Mouse (Mus musculus) E14TG2a.4 (cell line): ENCODE data around the gene Ric8b.
A peak's percentile ranks its signal among the peaks of the same experiment; 100 is the strongest.

Experiments
- H3K27me3 ChIP-seq: 2 replicates; pipeline ENCODE4 v1.6.1; 2014; ENCODE audit warnings: low read length, control low read depth; ENCODE audit not compliant: insufficient read depth
- H3K36me3 ChIP-seq: 2 replicates; pipeline ENCODE4 v1.6.1; 2014; ENCODE audit warnings: low read length, control low read depth; ENCODE audit not compliant: insufficient read depth
- H3K4me1 ChIP-seq: replicated peaks from 2 replicates; pipeline ENCODE4 v1.6.1; 2014; ENCODE audit warnings: low read depth, low read length, control low read depth
- H3K4me3 ChIP-seq: replicated peaks from 2 replicates; pipeline ENCODE4 v1.5.1; 2014; ENCODE audit warnings: mild to moderate bottlenecking, low read length
- H3K9me3 ChIP-seq: 2 replicates; pipeline ENCODE4 v1.6.1; 2014; ENCODE audit warnings: low read length, control low read depth
- CTCF ChIP-seq: conservative IDR thresholded peaks from 2 replicates; pipeline ENCODE4 v1.5.1; 2014; ENCODE audit warnings: low read length
- NANOG ChIP-seq: IDR thresholded peaks from 2 replicates; pipeline ENCODE4 v1.6.1; 2014; ENCODE audit warnings: borderline replicate concordance, low read length, mixed read lengths
- POU5F1 ChIP-seq: IDR thresholded peaks from 2 replicates; pipeline ENCODE4 v1.6.1; 2014; ENCODE audit warnings: low read length, borderline replicate concordance

Ric8b gene

DNA sequence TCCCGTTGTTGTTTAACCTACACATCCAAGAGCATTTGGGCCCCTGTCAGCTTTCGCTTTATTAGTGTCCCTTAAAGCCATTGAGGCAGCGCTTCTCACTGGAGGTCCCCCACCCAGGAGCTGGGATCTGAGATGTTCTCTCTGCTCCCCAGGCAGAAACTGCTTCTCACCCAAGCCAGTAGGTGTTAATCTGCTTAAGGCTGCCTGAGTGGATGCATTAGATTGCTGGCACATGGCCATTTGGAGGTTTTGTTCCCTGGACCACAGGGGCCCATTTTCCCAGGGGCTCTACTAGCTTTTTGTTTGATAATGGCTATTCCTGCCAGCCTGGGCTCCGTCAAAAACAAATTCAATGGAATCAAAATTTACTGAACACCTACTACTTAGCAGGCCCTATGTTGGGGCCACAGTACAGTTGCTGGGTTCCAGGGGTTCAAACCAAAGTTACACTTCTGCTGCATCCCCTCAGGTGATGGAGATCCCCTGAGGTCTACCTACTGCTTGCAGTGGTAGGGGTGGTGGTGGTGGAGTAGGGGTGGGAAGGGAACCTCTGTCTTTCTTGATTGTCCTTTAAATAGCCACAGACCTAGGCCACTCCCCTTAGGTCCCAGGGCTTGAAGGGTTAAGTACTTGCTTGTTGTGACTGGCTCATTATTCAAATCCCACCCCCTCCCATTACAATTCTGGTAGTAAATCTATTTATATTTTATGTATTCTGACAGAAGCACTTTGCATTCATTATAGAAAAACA lies 28.1 kb upstream of the Ric8b start:
- Histone ChIP-seq H3K9me3 (no peaks in the 10 kb centered on the region), H3K27me3 (peaks cover 6% of the 10 kb centered on the region), H3K4me1 (peaks cover 22% of the 10 kb centered on the region), H3K4me3 (no peak overlapping the region), H3K36me3 (no peaks in the 10 kb centered on the region)
- no peak for TF ChIP-seq NANOG
- TF ChIP-seq POU5F1 = no peak
- TF ChIP-seq CTCF = no peak

DNA sequence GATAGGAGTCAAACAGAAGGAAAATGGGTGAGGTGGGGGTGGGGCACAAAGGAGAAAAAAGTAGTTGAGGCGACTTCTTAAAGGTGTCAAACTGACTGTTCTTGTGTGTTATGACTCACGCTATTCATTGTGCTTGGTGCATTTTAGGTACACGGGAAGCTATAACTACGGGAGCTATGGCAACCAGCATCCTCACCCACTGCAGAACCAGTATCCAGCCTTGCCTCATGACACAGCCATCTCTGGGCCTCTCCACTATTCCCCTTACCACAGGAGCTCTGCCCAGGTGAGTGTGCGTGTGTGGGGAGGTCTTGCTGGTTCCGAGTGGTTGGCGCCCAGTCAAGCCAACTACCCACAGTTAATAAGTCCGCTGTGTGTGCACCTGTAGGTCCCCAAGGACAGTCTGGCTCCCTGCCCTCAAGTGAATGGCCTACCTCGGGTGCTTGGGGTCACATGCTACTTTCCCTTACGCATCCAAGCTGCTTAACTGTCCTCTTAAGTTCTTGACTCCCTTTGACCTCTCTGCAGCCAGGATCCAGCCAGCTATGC lies 21.5 kb upstream of the Ric8b start:
- Histone ChIP-seq H3K4me3 (no peak overlapping the region), H3K9me3 (no peaks in the 10 kb centered on the region), H3K4me1 (peaks cover 36% of the 10 kb centered on the region), H3K36me3 (no peaks in the 10 kb centered on the region), H3K27me3 (peaks cover 24% of the 10 kb centered on the region)
- TF ChIP-seq CTCF = no peak
- TF ChIP-seq POU5F1 = no peak
- no peak for TF ChIP-seq NANOG

DNA sequence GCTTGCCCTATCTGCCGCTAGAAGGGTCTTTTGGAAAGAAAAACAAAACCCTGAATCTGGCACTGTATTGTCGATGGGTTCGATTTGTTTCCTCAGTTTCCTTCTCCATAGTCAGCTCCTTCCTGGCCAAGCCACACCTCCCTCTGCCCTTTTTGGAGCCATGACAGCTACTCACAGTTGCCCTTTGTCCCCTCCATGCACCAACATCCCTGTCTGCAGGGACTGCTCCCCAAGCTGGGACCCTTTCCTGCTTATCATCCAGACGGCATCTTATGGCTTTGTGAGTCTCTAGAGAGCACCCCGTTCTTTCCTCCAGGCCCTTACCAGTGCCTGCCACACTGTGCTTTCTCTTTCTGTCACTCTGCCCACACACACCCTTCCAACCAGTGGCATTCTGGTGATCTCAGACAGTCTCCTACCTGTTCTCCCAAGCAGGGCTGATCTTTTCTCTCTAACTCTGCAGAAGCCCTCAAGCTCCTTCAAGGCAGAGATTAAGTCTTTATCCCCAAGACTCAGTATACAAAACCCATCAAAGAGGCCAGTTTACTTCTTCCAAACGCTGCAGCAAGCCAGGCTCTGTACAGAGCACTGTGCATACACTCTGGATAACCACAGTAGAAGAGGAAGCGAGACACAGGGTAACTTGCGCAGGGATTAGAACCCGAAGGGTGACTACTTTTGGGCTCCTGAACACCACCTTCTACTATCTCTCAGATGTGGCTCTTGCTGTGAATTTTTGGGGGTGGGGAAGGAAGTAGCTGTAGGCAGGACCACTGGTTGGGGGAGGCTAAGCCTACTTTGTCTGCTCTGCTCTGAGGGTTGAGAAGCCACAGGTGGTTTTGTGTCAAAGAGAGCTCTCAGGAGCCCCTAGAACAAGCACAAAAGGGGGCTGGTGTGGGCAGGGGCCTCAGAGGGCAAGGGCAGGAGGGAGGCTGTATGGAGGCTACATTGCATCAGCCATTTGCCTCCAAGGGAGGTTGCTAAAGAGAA lies 20.2 kb upstream of the Ric8b start:
- Histone ChIP-seq H3K9me3 (no peaks in the 10 kb centered on the region), H3K4me3 (no peak overlapping the region), H3K4me1 (peaks cover 42% of the 10 kb centered on the region), H3K36me3 (no peaks in the 10 kb centered on the region), H3K27me3 (peaks cover 24% of the 10 kb centered on the region)
- TF ChIP-seq CTCF (no peak), NANOG (no peak), POU5F1 (no peak)

DNA sequence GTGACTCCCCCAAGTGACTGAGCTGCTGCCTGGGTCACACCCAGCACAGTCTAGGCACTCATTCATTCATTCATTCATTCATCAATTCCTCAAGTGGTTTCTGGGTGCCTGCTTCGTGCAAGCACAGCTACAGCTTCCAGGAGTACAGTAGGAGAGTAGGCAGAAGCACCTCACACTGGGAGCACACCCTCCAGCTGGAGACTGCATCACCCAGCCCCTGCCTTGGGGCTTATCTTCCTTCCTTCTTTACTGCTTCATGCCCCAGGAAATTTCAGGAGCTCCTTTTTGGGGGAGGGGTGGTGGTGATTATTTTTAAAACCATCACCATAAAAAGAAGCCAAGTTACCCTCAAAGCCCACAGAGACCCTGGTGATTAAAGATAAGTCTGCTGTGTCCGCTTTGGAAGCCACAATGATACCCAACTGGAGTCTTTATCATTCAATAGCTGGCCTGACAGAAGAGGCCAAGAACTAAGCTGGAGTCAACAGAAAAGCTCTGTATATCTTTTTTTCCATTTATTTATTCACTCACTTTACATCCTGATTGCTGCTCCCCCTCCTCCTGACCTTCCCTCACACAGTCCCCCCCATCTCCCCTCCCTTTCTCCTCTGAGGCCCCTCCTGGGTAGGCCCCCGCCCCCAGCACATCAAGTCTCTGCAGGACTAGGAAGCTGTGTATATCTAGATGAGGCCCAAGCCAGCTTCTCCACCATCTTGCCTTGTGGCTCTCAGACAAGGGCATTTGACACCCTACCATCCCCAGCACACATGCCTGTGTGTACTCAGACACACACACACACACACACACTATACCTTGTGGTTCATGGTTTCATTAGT lies 19.1 kb upstream of the Ric8b start:
- TF ChIP-seq NANOG (no peak), CTCF (no peak), POU5F1 (no peak)
- Histone ChIP-seq H3K4me1 (peaks cover 51% of the 10 kb centered on the region), H3K36me3 (no peaks in the 10 kb centered on the region), H3K9me3 (no peaks in the 10 kb centered on the region), H3K27me3 (peaks cover 24% of the 10 kb centered on the region), H3K4me3 (no peak overlapping the region)

DNA sequence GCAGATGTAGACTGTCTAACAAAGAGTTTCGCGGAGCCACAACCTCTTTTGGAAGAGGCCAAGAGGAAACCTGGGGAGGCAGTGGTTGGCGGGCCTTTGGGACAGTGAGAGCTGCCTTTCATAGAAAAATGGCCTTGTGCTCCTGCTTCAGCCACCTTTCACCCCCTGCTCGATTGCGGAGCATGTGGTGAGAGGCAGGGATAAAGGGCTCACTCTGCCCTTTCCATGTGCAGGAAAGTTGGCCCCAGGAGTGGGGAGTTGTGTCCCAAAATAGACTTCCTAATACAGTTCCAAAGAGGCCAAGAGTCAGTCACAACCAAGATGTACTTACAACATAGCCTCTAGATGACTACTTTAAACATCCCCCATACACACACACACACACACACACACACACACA lies 15.7 kb upstream of the Ric8b start:
- H3K4me1 ChIP-seq = peaks cover 79% of the 10 kb centered on the region
- no peak overlapping the region for H3K4me3 ChIP-seq
- TF ChIP-seq POU5F1 (no peak), CTCF (no peak), NANOG (no peak)
- H3K27me3 ChIP-seq = peaks cover 6% of the 10 kb centered on the region
- H3K36me3 ChIP-seq = no peaks in the 10 kb centered on the region
- no peaks in the 10 kb centered on the region for H3K9me3 ChIP-seq

DNA sequence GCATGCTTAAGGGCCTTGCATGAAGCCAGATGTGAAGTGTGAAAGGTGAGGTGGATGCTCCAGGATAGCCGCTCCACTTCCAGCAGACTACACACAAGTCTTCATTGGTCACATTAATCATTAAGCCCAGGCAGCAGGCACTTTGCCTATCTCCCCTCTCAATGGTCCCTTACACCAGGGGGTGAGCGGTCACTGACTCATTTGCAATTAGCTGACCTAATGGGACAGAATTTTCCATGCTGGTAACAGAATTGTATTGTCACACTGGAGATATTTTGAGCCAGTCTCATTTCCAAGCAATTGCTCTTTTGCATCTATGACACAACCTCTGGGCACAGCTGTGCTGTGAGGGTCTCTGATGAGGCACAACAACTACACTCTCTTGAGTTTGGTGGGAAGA lies 15.2 kb upstream of the Ric8b start:
- H3K9me3 ChIP-seq = no peaks in the 10 kb centered on the region
- no peak for TF ChIP-seq POU5F1
- no peak for TF ChIP-seq CTCF
- TF ChIP-seq NANOG = no peak

DNA sequence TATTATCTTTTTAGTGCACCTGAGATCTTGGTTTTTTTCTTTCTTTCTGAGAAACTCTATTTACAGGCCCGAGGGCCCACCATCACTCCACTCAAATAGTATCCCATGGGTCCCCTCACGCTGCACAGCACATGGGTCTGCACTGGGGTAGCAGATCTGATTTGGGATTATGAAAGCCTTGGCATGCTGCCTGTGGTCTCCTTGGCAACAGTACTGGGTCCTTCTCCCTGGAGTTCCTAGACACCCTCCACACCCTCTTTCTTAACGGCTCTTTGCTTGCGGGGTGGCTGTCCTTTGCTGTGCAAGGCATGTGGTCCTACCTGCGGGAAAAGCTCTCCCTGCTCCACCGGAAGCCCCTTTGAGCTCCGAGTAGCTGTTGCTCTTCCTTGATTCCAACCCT lies 14.1 kb upstream of the Ric8b start:
- Histone ChIP-seq H3K4me1 (peaks cover 79% of the 10 kb centered on the region), H3K27me3 (0 out of 2 replicates have a peak, but pooled peaks cover 5% of the 10 kb centered on the region), H3K36me3 (no peaks in the 10 kb centered on the region), H3K9me3 (no peaks in the 10 kb centered on the region), H3K4me3 (peak overlapping the region; percentile 48)
- no peak for TF ChIP-seq CTCF

More for the DNA sequence above, 15.2 kb upstream of the Ric8b start:
- Histone ChIP-seq H3K27me3 (peaks cover under 1% of the 10 kb centered on the region; the same call in 1 of the 2 replicates), H3K36me3 (no peaks in the 10 kb centered on the region), H3K4me1 (peaks cover 79% of the 10 kb centered on the region), H3K4me3 (no peak overlapping the region)

DNA sequence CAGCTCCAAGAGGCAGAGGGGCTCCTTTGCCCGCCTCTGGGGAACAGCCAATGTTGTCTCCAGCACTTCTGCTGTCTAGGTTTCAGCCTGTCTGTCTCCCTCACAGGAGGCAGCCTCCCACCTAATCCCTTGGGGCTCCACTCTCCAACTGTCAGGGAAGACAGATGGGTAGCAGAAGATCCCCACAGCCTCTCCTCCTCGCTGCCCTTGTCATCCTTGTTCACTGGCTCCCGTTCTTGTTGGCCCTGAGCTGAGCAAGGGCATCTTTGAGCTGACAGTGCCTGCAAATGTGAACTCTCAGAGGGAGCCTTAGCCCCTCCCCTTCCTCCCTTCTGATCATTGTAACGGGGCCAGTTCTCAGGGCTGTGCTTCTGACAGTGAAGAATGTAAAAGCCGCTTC lies 13.7 kb upstream of the Ric8b start:
- 0 out of 2 replicates have a peak, but pooled peaks cover 5% of the 10 kb centered on the region for H3K27me3 ChIP-seq
- TF ChIP-seq NANOG (no peak), POU5F1 (no peak), CTCF (no peak)
- H3K4me3 ChIP-seq = peak overlapping the region; percentile 48

More for the DNA sequence above, 13.7 kb upstream of the Ric8b start:
- Histone ChIP-seq H3K9me3 (no peaks in the 10 kb centered on the region), H3K4me1 (peaks cover 79% of the 10 kb centered on the region), H3K36me3 (no peaks in the 10 kb centered on the region)
